In genomic region chr2:152049611-152050270, GRCm38 (mm10) we compare ENCODE assay signal across 10 mouse cellular contexts. TPM values are rescaled to one million over a fixed set of nuclear protein-coding genes. Genes with fewer than 3 reads are reported as not detected.
DNase-seq lines count a peak whose midpoint lies in the region; ATAC-seq lines count a peak whose summit lies in the region.
"Had no signal": no experiment of that assay in that cellular context is flagged by ENCODE, and none has a peak within 500 bp of the region (broad histone marks: within the 10 kb centered on the region; RNA-seq: fewer than 3 reads in every experiment).

No protein-coding gene starts in this region.

- peak overlapping the region; percentile 93 for H3K4me2 ChIP-seq in hindbrain, embryonic 16.5 days (ENCODE audit: low read length)

- H3K36me3 ChIP-seq in forebrain, embryonic 10.5 days (replicated peaks): no peaks in the 10 kb centered on the region
- H3K36me3 ChIP-seq in hindbrain, embryonic 16.5 days (ENCODE audit: control insufficient read depth, insufficient read depth, low read length): no peaks in the 10 kb centered on the region

- H3K4me1 ChIP-seq in forebrain, embryonic 10.5 days: peaks cover 61% of the 10 kb centered on the region
- peaks cover 40% of the 10 kb centered on the region for H3K4me1 ChIP-seq in hindbrain, embryonic 16.5 days (ENCODE audit: control insufficient read depth, insufficient read depth, low read depth, low read length)

- peak; percentile 31 for DNase-seq in left cerebral cortex, postnatal 4 days
- DNase-seq in left cerebral cortex, adult 9 months (ENCODE audit: low spot score in 2 of 2): no peak
- peak; percentile 38 for DNase-seq in forebrain, embryonic 10.5 days (ENCODE audit: extremely low spot score, low spot score)
- DNase-seq in neural tube, embryonic 10.5 days (ENCODE audit: extremely low spot score, low spot score): peak; percentile 56
- DNase-seq in lung, adult 18-20 months: no peak
- no peak for DNase-seq in adrenal gland, postnatal 36 days
- DNase-seq in thymus, postnatal 14 days: no peak
- DNase-seq: right cerebral cortex, postnatal 25 days had no signal

- 5% methylated on average over 13 of the region's 13 CpGs for WGBS in forebrain, embryonic 10.5 days
- WGBS in hindbrain, embryonic 16.5 days: 7% methylated on average over 13 of the region's 13 CpGs

- intact Hi-C loops in left cerebral cortex, postnatal 4 days (cut with DNase I): no loop called here

- H3K4me3 ChIP-seq in forebrain, embryonic 10.5 days: peak overlapping the region; percentile 63
- no peak overlapping the region for H3K4me3 ChIP-seq in hindbrain, embryonic 16.5 days (ENCODE audit: low read length)

- H3K9ac ChIP-seq in hindbrain, embryonic 16.5 days (ENCODE audit: low read depth, low read length): peak overlapping the region; percentile 78; the same call in 1 of the 2 replicates

- no peaks in the 10 kb centered on the region for H3K9me3 ChIP-seq in forebrain, embryonic 10.5 days
- no peaks in the 10 kb centered on the region for H3K9me3 ChIP-seq in hindbrain, embryonic 16.5 days (ENCODE audit: control insufficient read depth, low read length)

- H3K27ac ChIP-seq in forebrain, embryonic 10.5 days: peak overlapping the region; percentile 91
- peak overlapping the region; percentile 35 for H3K27ac ChIP-seq in hindbrain, embryonic 16.5 days (ENCODE audit: low read depth, low read length)

- ATAC-seq in hindbrain, embryonic 16.5 days: no peak

- peaks cover 98% of the 10 kb centered on the region for H3K27me3 ChIP-seq in forebrain, embryonic 10.5 days (ENCODE audit: poor library complexity, severe bottlenecking)
- no peaks in the 10 kb centered on the region for H3K27me3 ChIP-seq in hindbrain, embryonic 16.5 days (replicated peaks; ENCODE audit: control insufficient read depth, insufficient read depth, low read length)

RNA-seq across cellular contexts. Expression of gene Scrt2, which starts 31.6 kb away (rescaled TPM):
- total RNA-seq in left cerebral cortex, postnatal 4 days (2021): 10 to 100 TPM; 20.0 to 25.2 TPM
- polyA plus RNA-seq in forebrain, embryonic 10.5 days (2016; fragmentation: Nextera tagmentation; extraction: Ambion mirVana): 1.1 and 2.4 TPM in 2 replicates
- polyA plus RNA-seq in hindbrain, embryonic 16.5 days (2015; fragmentation: Nextera tagmentation; extraction: Ambion mirVana): 7.6 and 8.0 TPM in 2 replicates
- 1 to 10 TPM in 1 of 2 experiments, under 1 TPM in 1; 0.13 to 1.1 TPM for total RNA-seq in adrenal gland, postnatal 36 days (2021)
- total RNA-seq: granulocyte monocyte progenitor cell, adult 5-6 weeks had no signal

RNA-seq across cellular contexts. Expression of gene Slc52a3, which starts 53.4 kb away (rescaled TPM):
- 1 to 10 TPM; 2.2 to 2.5 TPM for total RNA-seq in left cerebral cortex, postnatal 4 days (2021)
- polyA plus RNA-seq in forebrain, embryonic 10.5 days (2016; fragmentation: Nextera tagmentation; extraction: Ambion mirVana): 0.69 and 0.79 TPM in 2 replicates
- polyA plus RNA-seq in hindbrain, embryonic 16.5 days (2015; fragmentation: Nextera tagmentation; extraction: Ambion mirVana): 1.8 and 2.3 TPM in 2 replicates
- 1 to 10 TPM; 2.1 to 3.6 TPM for total RNA-seq in adrenal gland, postnatal 36 days (2021)
- total RNA-seq: granulocyte monocyte progenitor cell, adult 5-6 weeks had no signal

RNA-seq across cellular contexts. Expression of gene Srxn1, which starts 55.6 kb away (rescaled TPM):
- 10 to 100 TPM; 17.7 to 18.8 TPM for total RNA-seq in left cerebral cortex, postnatal 4 days (2021)
- polyA plus RNA-seq in forebrain, embryonic 10.5 days (2016; fragmentation: Nextera tagmentation; extraction: Ambion mirVana): 14.6 and 14.9 TPM in 2 replicates
- polyA plus RNA-seq in hindbrain, embryonic 16.5 days (2015; fragmentation: Nextera tagmentation; extraction: Ambion mirVana): 28.6 and 32.1 TPM in 2 replicates
- 100 to 1,000 TPM; 264 to 540 TPM for total RNA-seq in adrenal gland, postnatal 36 days (2021)

Comparison
In these comparisons a context has a peak if more than half of its experiments do, and no peak if none do; other contexts are left out.
1. DNase-seq: peak in left cerebral cortex, postnatal 4 days (single experiment), forebrain, embryonic 10.5 days (single experiment) and neural tube, embryonic 10.5 days (single experiment); none in left cerebral cortex, adult 9 months (0 of 2), lung, adult 18-20 months (0 of 2), adrenal gland, postnatal 36 days (0 of 2) and thymus, postnatal 14 days (single experiment).
2. RNA of gene Scrt2, which starts 31.6 kb away (total RNA-seq): 20.0 to 25.2 TPM in left cerebral cortex, postnatal 4 days; 0.13 to 1.1 TPM in adrenal gland, postnatal 36 days; every median in the first group is over 4 times any median in the second.
3. RNA of gene Srxn1, which starts 55.6 kb away (total RNA-seq): 264 to 540 TPM in adrenal gland, postnatal 36 days; 17.7 to 18.8 TPM in left cerebral cortex, postnatal 4 days; every median in the first group is over 10 times any median in the second.